Mouse (Mus musculus) heart, embryonic 11.5 days (tissue): ENCODE measurements around the gene F2rl2. TPM values are rescaled to one million over a fixed set of nuclear protein-coding genes. Genes with fewer than 3 reads are reported as not detected.
A peak's percentile ranks its signal among the peaks of the same experiment; 100 is the strongest.

Experiments
- ATAC-seq: fragments of 200-750 bp; cut with Nextera tagmentation; replicated peaks from 2 replicates; pipeline ENCODE4 v1.8.0; 2017; ENCODE audit warnings: moderate library complexity; ENCODE audit not compliant: insufficient number of reproducible peaks, low FRiP score, low TSS enrichment
- H3K27ac ChIP-seq: fragments of 300-500 bp; sonication (generic); 2 replicates; pipeline ENCODE4 v1.5.1; 2014; ENCODE audit warnings: mild to moderate bottlenecking, low read depth, low read length
- H3K27me3 ChIP-seq: fragments of 300-500 bp; sonication (generic); 2 replicates; pipeline ENCODE4 v1.6.1; 2014; ENCODE audit warnings: mild to moderate bottlenecking, low read length, mixed read lengths; ENCODE audit not compliant: control insufficient read depth, insufficient read depth
- H3K36me3 ChIP-seq: fragments of 300-500 bp; sonication (generic); 2 replicates; pipeline ENCODE4 v1.6.1; 2014; ENCODE audit warnings: mild to moderate bottlenecking, low read length, moderate library complexity, mixed read lengths; ENCODE audit not compliant: control insufficient read depth, insufficient read depth
- H3K4me1 ChIP-seq: fragments of 300-500 bp; sonication (generic); 2 replicates; pipeline ENCODE4 v1.6.1; 2014; ENCODE audit warnings: low read length; ENCODE audit not compliant: control insufficient read depth, insufficient read depth
- H3K4me2 ChIP-seq: fragments of 300-500 bp; sonication (generic); 2 replicates; pipeline ENCODE4 v1.6.1; 2014; ENCODE audit warnings: mild to moderate bottlenecking, moderate library complexity
- H3K4me3 ChIP-seq: fragments of 300-500 bp; sonication (generic); 2 replicates; pipeline ENCODE4 v1.5.1; 2014; ENCODE audit warnings: low read depth, low read length
- H3K9ac ChIP-seq: fragments of 300-500 bp; sonication (generic); 2 replicates; pipeline ENCODE4 v1.6.1; 2014; ENCODE audit warnings: mild to moderate bottlenecking, low read depth, low read length, moderate library complexity
- H3K9me3 ChIP-seq: fragments of 300-500 bp; sonication (generic); replicated peaks from 2 replicates; pipeline ENCODE4 v1.6.1; 2016; ENCODE audit warnings: low read length; ENCODE audit not compliant: control insufficient read depth
- WGBS: fragments of 180-500 bp; shearing (Covaris S2); extraction: QIAGEN DNeasy Blood & Tissue Kit; methylation state at CpG from one replicate; pipeline ENCODE4 v1.1.7; 2014; ENCODE audit not compliant: insufficient replicate concordance; 5-methylcytosine and 5-hydroxymethylcytosine counted together
- polyA plus RNA-seq: library from polyadenylated mRNA; unstranded; fragments of >200 nt; fragmentation: Nextera tagmentation; extraction: Ambion mirVana; gene quantifications from 2 replicates; pipeline ENCODE4 v1.2.1, GENCODE M21; 2014

F2rl2 gene
- polyA plus RNA-seq, 1 experiment from 2014 or later = 4.0 TPM

GRCm38 (mm10) chr13:95712570-95713268, 16.1 kb downstream of the F2rl2 start:
- no peak for ATAC-seq
- 82% methylated on average over 9 of the region's 9 CpGs for WGBS
- H3K36me3 ChIP-seq = no peaks in the 10 kb centered on the region
- no peak overlapping the region for H3K4me2 ChIP-seq
- H3K9ac ChIP-seq = no peak overlapping the region
- no peaks in the 10 kb centered on the region for H3K27me3 ChIP-seq
- H3K27ac ChIP-seq = no peak overlapping the region
- H3K4me3 ChIP-seq = no peak overlapping the region
- H3K4me1 ChIP-seq = no peaks in the 10 kb centered on the region
- no peaks in the 10 kb centered on the region for H3K9me3 ChIP-seq

DNA sequence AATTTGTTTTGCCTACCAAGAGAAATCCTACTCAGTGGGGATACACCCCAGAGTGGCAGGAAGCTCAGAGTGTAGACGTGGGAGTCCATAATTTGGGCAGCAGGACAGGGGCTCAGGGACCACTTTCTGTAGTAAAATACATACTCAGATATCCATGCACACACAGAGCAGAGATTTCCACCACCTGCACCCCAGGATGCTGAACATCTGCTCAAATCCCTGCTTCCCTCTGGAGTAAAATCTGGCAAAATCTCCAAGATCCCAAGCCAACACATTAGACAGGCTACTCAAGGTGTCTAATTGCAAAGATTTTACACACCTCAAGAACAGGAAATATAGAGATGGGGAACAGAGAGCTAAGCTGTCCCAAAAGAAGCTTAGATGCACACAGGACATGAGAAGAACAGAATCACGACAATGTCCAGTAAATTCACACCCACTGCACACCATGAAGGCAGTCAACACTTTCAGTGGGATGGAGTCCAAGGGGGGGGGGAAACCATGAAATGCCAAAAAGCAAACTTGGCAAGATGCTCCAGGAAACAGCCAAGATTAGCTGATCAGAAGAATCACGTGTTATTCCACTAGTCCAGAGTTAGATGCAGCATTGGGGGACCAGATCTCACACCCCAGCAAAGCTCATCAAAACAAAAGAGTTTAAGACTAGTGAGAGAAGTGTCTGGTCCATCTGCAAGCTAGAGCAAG, 17.8 kb downstream of the F2rl2 start:
- no peaks in the 10 kb centered on the region for H3K27me3 ChIP-seq
- no peak for ATAC-seq
- no peaks in the 10 kb centered on the region for H3K9me3 ChIP-seq

DNA sequence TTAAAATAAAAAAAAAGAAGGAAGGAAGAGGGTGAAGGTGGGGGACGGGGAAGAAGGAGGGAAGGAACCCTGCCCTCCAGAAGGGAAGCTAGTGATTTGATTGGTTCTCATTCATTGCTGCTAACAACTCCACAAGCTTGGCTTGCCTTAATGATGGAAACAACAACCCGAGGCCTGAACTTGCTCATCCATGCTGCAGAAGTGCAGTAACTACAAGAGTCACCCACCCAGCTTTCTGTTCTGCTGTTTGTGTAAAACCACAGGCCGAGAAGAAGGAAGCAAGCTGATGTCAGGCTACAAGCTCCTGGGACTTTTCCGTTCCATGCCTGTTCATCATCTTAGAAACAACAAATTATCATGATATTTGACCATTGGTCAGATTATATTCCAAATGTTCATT, 18.7 kb downstream of the F2rl2 start:
- Histone ChIP-seq H3K36me3 (no peaks in the 10 kb centered on the region), H3K9ac (no peak overlapping the region), H3K4me2 (no peak overlapping the region), H3K4me1 (no peaks in the 10 kb centered on the region), H3K27ac (no peak overlapping the region), H3K4me3 (no peak overlapping the region), H3K27me3 (no peaks in the 10 kb centered on the region), H3K9me3 (no peaks in the 10 kb centered on the region)
- 74% methylated on average over 4 of the region's 4 CpGs for WGBS
- no peak for ATAC-seq

More for the DNA sequence above, 17.8 kb downstream of the F2rl2 start:
- Histone ChIP-seq H3K36me3 (no peaks in the 10 kb centered on the region), H3K4me2 (no peak overlapping the region), H3K9ac (no peak overlapping the region), H3K4me1 (no peaks in the 10 kb centered on the region), H3K27ac (no peak overlapping the region), H3K4me3 (no peak overlapping the region)
- WGBS = 59% methylated on average over 3 of the region's 3 CpGs

GRCm38 (mm10) chr13:95719320-95720232, 22.9 kb downstream of the F2rl2 start:
- H3K9ac ChIP-seq = 0 out of 2 replicates have a peak overlapping the region, but pooled peaks have one; percentile 43
- no peaks in the 10 kb centered on the region for H3K9me3 ChIP-seq
- H3K4me1 ChIP-seq = no peaks in the 10 kb centered on the region
- no peaks in the 10 kb centered on the region for H3K36me3 ChIP-seq
- H3K4me2 ChIP-seq = peak overlapping the region; percentile 67
- H3K4me3 ChIP-seq = peak overlapping the region; percentile 32
- peak; percentile 75; the same call in 1 of the 2 replicates for ATAC-seq
- no peak overlapping the region for H3K27ac ChIP-seq
- no peaks in the 10 kb centered on the region for H3K27me3 ChIP-seq
- WGBS = 43% methylated on average over 14 of the region's 14 CpGs

GRCm38 (mm10) chr13:95730491-95730890, 33.8 kb downstream of the F2rl2 start:
- Histone ChIP-seq H3K4me3 (no peak overlapping the region), H3K4me2 (no peak overlapping the region), H3K9me3 (no peaks in the 10 kb centered on the region), H3K9ac (no peak overlapping the region), H3K36me3 (no peaks in the 10 kb centered on the region), H3K27ac (no peak overlapping the region), H3K4me1 (0 out of 2 replicates have a peak, but pooled peaks cover 2% of the 10 kb centered on the region), H3K27me3 (no peaks in the 10 kb centered on the region)
- no peak for ATAC-seq
- 71% methylated on average over 4 of the region's 4 CpGs for WGBS

GRCm38 (mm10) chr13:95739651-95740050, 43.0 kb downstream of the F2rl2 start:
- no peaks in the 10 kb centered on the region for H3K4me1 ChIP-seq
- H3K27ac ChIP-seq = no peak overlapping the region
- no peak overlapping the region for H3K9ac ChIP-seq
- no peak overlapping the region for H3K4me3 ChIP-seq
- 70% methylated on average over 5 of the region's 5 CpGs for WGBS
- no peak overlapping the region for H3K4me2 ChIP-seq
- no peaks in the 10 kb centered on the region for H3K9me3 ChIP-seq
- no peaks in the 10 kb centered on the region for H3K27me3 ChIP-seq
- ATAC-seq = no peak
- no peaks in the 10 kb centered on the region for H3K36me3 ChIP-seq

DNA sequence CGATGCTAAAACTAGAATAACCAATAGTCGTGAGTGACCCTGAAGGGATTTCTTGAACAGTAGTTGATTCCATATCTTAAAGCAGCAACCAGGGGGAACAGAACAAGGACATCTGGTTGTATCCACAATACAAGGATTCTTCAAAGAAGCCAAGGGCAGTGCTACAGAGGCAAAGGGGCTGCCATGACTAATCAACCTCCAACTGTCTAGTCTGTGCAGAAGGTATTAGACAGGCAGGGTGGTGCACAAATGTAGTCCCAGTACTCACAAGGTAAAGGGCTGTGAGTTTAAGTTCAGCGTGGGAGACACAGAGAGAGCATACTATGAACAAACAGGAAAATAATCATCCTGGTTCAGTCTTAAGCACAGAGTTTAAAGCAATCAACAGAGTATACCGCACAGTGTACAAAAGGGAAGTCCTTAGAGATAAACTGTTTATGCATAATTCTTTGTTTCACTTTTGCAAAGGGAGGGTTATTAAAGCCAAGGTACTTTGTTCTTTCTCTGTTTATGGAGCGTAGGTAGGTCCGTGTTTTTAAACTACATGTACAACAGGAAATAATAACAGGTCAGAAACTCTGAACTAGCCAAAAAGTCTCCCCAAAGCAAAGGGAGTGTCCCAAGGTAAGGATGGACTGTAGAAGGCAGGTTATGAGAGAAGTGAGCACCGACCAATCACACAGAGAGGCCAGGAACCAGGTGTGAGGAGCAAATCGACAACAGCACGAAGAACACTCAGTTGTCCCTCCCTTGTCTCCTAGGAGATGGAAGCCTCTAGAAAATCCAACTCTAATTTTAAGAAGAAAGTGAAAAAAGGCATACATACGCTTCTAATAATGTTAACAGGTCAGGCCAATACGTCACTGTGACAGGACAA, 45.4 kb downstream of the F2rl2 start:
- H3K4me3 ChIP-seq = no peak overlapping the region
- no peak overlapping the region for H3K27ac ChIP-seq
- no peaks in the 10 kb centered on the region for H3K4me1 ChIP-seq
- no peaks in the 10 kb centered on the region for H3K36me3 ChIP-seq
- H3K9me3 ChIP-seq = no peaks in the 10 kb centered on the region
- no peak overlapping the region for H3K4me2 ChIP-seq
- ATAC-seq = no peak
- WGBS = 87% methylated on average over 11 of the region's 11 CpGs
- no peaks in the 10 kb centered on the region for H3K27me3 ChIP-seq
- no peak overlapping the region for H3K9ac ChIP-seq
